Mouse (Mus musculus): ENCODE measurements around the gene Hibadh.

Hibadh gene

DNA sequence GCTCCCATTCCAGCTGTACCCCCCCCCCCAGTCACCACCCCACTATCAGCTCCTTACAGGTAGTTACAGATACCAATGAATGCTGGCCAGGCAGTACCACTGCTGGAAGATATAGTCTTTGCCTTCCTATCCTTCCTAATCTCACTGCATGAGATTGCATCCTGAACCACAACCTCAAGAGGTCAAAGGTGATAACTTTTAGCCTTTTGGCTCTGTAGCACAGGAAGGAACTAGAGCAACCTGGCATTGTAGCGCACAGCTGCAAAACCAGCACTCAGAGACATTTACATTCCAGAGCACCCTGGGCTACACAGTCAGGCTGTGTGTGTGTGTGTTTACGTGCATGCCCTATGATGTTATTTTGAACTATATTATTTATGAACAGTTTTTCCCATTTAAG, 137.2 kb downstream of the Hibadh start:
- no peak for DNase-seq (ENCODE audit: low spot score in 2 of 2)

DNA sequence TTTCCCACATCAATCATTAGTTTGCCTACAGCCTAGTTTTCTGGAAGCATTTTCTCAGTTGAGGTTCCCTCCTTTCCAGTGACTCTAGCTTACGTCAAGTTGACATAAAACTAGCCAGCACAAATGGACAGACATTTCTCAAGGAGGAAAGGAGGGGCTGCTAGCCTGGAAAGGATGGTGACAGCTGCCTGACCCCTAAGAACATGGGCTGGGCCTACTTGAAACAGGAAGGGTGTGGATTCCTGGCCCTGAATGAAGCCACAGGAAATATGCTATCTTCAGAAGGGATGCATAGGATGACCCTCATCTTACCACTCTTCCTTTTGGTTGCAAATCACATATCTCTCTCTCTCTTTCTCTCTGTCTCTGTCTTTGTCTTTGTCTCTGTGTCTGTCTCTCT, 138.7 kb downstream of the Hibadh start:
- no peak for DNase-seq (ENCODE audit: low spot score in 2 of 2)

All from frontal cortex, postnatal 14 days (tissue).